Mouse (Mus musculus) mammary gland, adult 2 months (tissue): ENCODE measurements around the gene Olfr495. TPM values are rescaled to one million over a fixed set of nuclear protein-coding genes. Genes with fewer than 3 reads are reported as not detected.

Source experiments
- polyA plus RNA-seq: library from polyadenylated mRNA; depleted of rRNA; stranded (reverse); fragments of >200 nt; gene quantifications from 2 replicates; pipeline ENCODE4 v1.2.3, GENCODE M21; 2012; ENCODE audit warnings: low replicate concordance; rRNA removed

Gene Olfr495
- not detected in 2 replicates for polyA plus RNA-seq

DNA sequence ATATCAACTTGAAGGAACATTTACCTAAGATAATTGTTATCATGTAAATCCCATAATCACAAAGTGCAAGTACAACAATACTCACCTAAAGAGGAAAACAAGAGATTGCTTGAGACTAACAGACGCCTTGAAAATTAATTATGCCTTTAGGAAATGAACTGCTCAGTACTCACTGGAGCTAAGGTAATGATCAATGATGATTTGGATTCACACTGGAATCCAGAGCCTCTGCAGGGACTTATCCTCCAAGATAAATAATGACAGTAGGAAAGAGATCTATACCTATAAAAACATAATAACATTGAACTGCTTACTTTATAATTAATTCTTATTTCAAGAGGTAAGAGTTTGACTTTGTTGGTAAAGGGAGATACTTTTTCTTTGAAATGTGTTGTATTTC, at the start of gene Olfr495:
Gene Olfr495 (plus strand): TSS at position 301 of the 400 bp plus-strand sequence.

DNA sequence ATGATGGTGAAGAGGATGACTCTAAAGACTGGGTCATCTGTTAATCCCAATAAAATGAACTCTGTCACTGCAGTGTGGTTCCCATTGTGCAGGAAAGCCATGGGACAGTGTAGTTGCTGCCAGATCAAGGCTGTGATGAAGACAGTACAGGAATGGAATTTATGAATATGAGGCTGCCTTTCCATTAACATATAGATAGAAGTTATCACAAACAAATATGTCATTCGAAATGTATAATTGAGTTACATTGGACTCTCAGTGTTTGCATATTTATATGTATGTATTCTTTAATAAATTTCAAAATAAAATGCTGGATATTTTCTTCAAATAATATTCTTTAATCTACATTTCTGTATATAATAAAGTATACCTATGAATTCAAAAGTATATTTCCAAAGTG, 46.1 kb upstream of the Olfr495 start, which contains the start of gene Olfr493:
Gene Olfr493 (minus strand): TSS at position 101 of the 400 bp plus-strand sequence.

DNA sequence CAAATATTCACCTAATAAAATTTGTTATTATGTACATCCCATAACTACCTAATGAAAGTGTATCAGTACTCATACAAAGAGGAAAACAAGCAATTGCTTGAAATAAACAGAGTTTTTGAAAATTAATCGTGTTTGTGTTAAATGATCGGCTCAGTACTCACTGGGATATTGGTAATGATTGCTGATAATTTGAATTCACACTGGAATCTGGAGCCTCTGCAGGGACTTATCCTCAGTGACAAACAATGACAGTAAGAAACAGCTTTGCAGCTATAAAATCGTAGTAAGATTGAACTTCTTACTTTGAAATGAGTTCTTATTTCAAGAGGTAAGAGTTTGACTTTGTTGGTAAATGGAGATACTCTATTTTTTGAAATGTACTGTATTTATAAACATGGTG, 27.9 kb upstream of the Olfr495 start, which contains the start of gene Olfr494:
Gene Olfr494 (plus strand): TSS at position 301 of the 400 bp plus-strand sequence.

DNA sequence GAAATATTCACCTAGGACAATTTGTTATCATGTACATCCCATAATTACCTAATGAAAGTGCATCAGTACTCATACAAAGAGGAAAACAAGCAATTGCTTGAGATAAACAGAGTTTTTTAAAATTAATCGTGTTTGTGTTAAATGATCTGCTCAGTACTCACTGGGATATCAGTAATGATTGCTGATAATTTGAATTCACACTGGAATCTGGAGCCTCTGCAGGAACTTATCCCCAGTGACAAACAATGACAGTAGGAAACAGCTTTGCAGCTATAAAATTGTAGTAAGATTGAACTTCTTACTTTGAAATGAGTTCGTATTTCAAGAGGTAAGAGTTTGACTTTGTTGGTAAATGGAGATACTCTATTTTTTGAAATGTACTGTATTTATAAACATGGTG, 27.2 kb downstream of the Olfr495 start, which contains the start of gene Olfr497:
Gene Olfr497 (plus strand): TSS at position 301 of the 400 bp plus-strand sequence.

Other genes with a start within 250 kb of the Olfr495 start
- not detected in 2 replicates for gene Olfr485, start 233.3 kb upstream of the Olfr495 start, polyA plus RNA-seq
- not detected in 2 replicates for gene Olfr486, start 220.4 kb upstream of the Olfr495 start, polyA plus RNA-seq
- gene Olfr487, start 178.5 kb upstream of the Olfr495 start, polyA plus RNA-seq: not detected in 2 replicates
- gene Olfr488, start 134.8 kb upstream of the Olfr495 start, polyA plus RNA-seq: not detected in 2 replicates
- not detected in 2 replicates for gene Olfr490, start 104.2 kb upstream of the Olfr495 start, polyA plus RNA-seq
- not detected in 2 replicates for gene Olfr491, start 79.7 kb upstream of the Olfr495 start, polyA plus RNA-seq
- not detected in 2 replicates for gene Olfr492, start 69.5 kb upstream of the Olfr495 start, polyA plus RNA-seq
- gene Olfr493, start 46.2 kb upstream of the Olfr495 start, polyA plus RNA-seq: not detected in 2 replicates
- gene Olfr494, start 27.8 kb upstream of the Olfr495 start, polyA plus RNA-seq: not detected in 2 replicates
- not detected in 2 replicates for gene Olfr497, start 27.3 kb downstream of the Olfr495 start, polyA plus RNA-seq
- gene Olfr498, start 72.2 kb downstream of the Olfr495 start, polyA plus RNA-seq: not detected in 2 replicates
- not detected in 2 replicates for gene Olfr502, start 131.9 kb downstream of the Olfr495 start, polyA plus RNA-seq
- gene Olfr503, start 151.4 kb downstream of the Olfr495 start, polyA plus RNA-seq: not detected in 2 replicates
- not detected in 2 replicates for gene Olfr504, start 172.6 kb downstream of the Olfr495 start, polyA plus RNA-seq
- gene Olfr506, start 217.6 kb downstream of the Olfr495 start, polyA plus RNA-seq: not detected in 2 replicates
- gene Olfr507, start 228.6 kb downstream of the Olfr495 start, polyA plus RNA-seq: not detected in 2 replicates
- gene Olfr508, start 236.8 kb downstream of the Olfr495 start, polyA plus RNA-seq: not detected in 2 replicates